Mouse (Mus musculus): Measurements from ENCODE around the gene Abtb1. TPM values are rescaled to one million over a fixed set of nuclear protein-coding genes. Genes with fewer than 3 reads are reported as not detected.

The Abtb1 gene
- polyA plus RNA-seq, 1 experiment from 2014 or later: 77.2 TPM

DNA sequence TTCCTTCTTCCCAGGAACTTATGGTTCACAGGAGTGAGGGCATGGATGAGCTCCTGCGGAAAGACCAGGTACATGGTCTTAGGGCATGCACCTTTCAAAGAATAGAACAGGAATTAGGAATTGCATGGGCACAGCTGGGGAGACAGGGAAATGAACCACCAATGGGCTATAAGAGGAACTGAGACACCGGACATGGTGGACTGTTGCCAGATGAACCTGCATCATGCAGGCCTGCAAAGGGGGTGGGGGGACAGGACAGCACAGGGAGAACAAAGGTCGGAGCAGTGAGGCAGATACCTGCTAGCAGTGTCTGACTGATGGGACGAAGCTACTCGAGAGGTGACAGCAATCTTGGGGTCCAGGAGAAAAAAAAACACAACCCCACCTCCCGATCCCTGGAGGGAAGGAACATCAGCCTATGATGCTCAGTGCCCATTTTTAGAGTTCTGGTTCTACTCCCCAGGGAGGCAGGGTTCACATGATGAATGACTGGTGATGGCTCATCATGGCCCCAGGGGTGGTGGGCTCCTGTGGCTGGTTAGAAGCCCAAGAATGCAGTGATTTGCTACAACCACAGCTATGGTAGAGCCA is 11.6 kb downstream of the Abtb1 start:
- no peak for DNase-seq (ENCODE audit: low spot score)

- DNase-seq (ENCODE audit: low spot score): no peak
Observed at GRCm38 (mm10) chr6:88829579-88829978, 12.2 kb downstream of the Abtb1 start.

- DNase-seq (ENCODE audit: low spot score): no peak
Observed at GRCm38 (mm10) chr6:88828206-88829009, 13.4 kb downstream of the Abtb1 start.

- peak; percentile 66 for DNase-seq (ENCODE audit: low spot score)
Observed at GRCm38 (mm10) chr6:88827395-88828205, 14.2 kb downstream of the Abtb1 start.

- no peak for DNase-seq (ENCODE audit: low spot score)
Observed at GRCm38 (mm10) chr6:88826965-88827364, 14.8 kb downstream of the Abtb1 start.

GRCm38 (mm10) chr6:88826545-88826944 is 15.2 kb downstream of the Abtb1 start:
- peak; percentile 36 for DNase-seq (ENCODE audit: low spot score)

- DNase-seq (ENCODE audit: low spot score): no peak
Observed at GRCm38 (mm10) chr6:88826088-88826487, 15.7 kb downstream of the Abtb1 start.

DNA sequence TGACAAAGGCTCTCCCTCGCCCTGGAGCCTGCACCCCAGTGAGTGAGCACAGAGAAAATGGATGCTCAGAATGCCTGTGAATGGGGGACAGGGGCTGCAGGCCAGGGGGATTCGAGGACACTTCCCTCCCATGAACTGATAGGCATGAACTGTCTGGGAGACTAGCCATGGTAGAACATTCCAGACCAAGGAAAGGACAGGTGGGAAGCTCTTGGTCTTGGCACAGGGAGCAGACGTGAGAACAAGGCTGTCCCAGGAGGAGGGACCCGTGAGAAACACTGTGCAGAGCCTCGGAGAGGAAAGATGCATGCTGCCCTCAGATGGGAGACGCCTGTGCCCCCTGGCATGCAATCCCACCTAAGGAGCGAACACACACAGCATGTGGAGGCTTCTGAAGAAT is 17.6 kb downstream of the Abtb1 start:
- no peak for DNase-seq (ENCODE audit: low spot score)

GRCm38 (mm10) chr6:88821901-88822300 is 19.9 kb downstream of the Abtb1 start:
- no peak for DNase-seq (ENCODE audit: low spot score)

GRCm38 (mm10) chr6:88821294-88821693 is 20.5 kb downstream of the Abtb1 start:
- no peak for DNase-seq (ENCODE audit: low spot score)

DNA sequence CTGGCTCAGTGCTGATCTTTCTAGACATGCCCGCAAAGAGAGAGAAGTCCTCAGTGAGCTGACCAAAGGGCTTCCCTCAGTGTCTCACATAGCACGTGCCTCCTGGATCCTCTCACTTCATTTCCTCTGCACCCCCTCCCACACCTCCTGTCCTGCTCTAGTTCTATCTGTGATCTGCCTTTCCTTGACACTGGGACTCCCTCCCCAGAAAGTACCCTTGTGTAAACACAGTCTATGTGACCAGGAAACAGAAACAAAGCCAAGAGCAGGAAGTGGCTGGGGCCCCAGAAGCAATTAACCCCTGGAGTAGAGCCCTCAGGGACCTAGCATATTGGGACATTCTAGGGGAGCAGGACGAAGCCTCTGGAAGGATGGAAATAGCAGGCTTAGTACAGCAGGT is 20.9 kb downstream of the Abtb1 start:
- no peak for DNase-seq (ENCODE audit: low spot score)

- no peak for DNase-seq (ENCODE audit: low spot score)
Observed at GRCm38 (mm10) chr6:88816913-88817312, 24.9 kb downstream of the Abtb1 start.

DNA sequence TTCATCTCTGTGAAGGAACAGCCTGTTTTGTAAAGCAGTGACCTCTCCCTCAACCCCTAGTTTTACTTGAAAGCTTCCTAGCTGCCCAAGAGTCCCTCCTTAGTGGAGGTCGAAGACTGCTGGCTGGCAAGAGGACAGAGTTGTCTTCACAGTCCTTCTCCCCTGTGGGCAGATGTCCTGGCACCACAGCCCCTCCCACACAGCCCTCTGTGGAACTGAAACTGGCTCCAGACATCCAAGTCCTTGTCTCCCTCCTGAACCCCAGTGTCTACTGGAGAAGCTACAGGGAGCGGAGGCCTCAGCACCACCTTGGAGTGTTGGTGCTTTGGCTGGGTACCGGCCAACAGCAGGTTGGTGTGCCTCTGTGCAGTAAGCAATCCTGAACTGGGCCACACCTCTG is 26.3 kb downstream of the Abtb1 start:
- no peak for DNase-seq (ENCODE audit: low spot score)

- no peak for DNase-seq (ENCODE audit: low spot score)
Observed at GRCm38 (mm10) chr6:88815036-88815435, 26.7 kb downstream of the Abtb1 start.

- no peak for DNase-seq (ENCODE audit: low spot score)
Observed at GRCm38 (mm10) chr6:88813832-88814231, 28.0 kb downstream of the Abtb1 start.

- DNase-seq (ENCODE audit: low spot score): peak; percentile 78
Observed at GRCm38 (mm10) chr6:88812886-88813285, 28.9 kb downstream of the Abtb1 start.

DNA sequence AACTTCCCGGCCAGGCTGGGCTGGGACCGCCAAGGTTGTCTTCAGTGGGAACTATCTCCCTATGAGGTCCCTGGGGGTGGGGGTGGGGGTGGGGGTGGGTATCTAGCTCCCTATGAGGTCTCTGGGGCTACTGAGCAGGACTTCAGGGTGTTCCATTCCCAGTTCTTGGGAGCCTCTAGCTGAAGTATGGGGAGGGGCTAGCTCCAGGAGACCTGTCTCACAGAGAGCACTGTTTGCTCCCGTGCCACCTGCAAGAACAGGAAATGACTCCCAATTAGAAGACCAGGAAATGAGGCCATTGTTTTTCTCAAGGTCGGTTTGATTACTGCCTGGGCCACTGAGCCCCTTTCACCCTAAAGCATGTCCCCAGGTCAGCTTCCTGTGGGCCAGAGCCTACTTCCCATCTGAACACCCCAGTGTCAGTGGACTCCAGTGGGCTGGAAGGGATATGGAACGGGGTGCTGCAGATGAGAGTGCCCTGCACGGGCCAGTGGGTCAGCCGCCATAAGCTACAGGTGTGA is 29.8 kb downstream of the Abtb1 start:
- no peak for DNase-seq (ENCODE audit: low spot score)

DNA sequence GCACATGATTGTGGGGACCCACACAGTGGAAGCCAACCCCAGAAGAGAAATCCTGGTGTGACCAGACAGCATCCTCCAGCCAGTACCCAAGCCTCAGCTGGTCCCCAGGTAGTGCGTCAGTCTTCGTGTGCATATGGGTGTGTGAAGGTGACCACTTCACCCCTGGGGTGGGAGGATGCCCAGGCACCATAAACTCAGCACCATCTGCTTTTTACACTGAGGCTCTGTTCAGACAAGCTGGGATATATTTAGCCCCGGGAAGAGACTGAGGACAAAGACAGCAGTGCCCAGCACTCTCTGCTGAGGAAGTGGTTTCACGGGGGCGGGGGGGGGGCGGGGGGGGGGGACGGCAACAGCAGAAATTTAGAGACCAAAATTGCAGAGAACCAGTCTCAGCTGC is 30.4 kb downstream of the Abtb1 start:
- DNase-seq (ENCODE audit: low spot score): no peak

DNA sequence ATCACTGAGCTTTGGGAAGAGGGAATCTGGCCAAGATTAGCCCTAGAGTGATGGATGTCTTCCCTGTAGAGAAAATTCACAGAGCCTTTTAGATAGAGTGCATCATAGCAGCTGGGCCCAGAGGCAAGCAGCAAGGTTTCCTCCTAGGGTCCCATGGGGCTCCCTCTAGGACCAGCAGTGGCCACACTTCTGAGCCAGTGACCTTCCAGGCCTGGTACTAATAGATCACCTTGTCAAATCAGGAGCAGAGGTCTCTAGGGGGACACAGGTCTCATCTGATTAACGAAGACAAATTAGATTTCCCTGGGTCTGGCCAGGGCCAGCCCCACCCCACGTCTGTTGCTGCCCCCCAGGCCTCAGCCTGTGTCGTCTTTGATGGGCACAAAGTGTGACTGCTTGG is 31.5 kb downstream of the Abtb1 start:
- DNase-seq (ENCODE audit: low spot score): no peak

DNA sequence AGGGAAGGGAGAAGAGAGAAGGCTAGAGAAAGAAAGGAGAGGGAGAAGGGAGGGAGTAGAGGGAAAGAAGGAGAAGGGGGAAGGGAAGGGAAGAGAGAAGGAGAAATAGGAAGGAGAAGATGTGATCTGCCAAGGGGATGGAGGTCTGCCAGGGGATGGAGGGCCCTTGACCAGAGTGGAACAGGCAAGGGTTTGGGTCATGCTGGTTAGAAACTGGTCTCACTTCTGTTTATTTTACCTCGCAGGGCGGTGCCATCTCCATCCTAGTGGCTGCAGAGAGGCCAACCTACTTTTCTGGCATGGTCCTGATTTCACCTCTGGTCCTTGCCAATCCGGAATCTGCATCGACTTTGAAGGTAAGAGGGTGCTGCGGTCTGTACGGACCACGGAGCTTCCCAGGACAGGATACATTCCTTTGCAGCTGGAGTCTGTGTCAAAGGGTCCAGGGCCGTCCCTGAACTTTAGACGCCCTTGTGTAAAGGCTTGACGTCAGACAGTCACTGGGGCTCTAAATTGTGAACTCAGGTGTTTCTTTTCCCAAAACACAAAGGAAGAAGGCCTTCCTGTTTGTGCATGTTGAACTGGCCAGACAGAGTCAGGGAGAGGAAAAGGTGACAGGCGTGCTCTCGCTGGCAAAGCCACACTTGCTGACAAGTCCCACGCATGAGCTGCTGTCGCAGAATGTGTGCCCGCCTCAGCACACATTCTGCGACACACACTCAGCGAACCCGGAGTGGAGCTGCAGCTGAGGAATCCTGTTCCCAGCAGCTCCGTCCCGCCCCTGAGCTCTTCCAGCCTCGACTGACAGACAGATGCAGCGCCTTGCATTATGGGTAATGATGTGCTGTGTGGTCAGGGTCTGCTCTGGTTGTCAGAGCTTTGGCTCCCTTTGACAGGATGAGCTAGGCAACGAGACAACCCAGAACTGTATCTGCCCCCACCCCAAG is 32.4 kb downstream of the Abtb1 start:
- DNase-seq (ENCODE audit: low spot score): no peak

Measured in thymus, postnatal 0 days (tissue).